Mouse (Mus musculus): ENCODE data around the gene Slc16a9. TPM values are rescaled to one million over a fixed set of nuclear protein-coding genes. Genes with fewer than 3 reads are reported as not detected.

Slc16a9 gene
- polyA plus RNA-seq, 1 experiment from 2014 or later = 3.8 TPM

Other genes with a start within 250 kb of the Slc16a9 start
- 18.6 and 23.0 TPM in 2 replicates for gene Ccdc6, start 148.0 kb upstream of the Slc16a9 start, polyA plus RNA-seq (2015; fragmentation: Nextera tagmentation; extraction: Ambion mirVana)
- 0.94 and 3.6 TPM in 2 replicates for gene Mrln, start 40.4 kb upstream of the Slc16a9 start, polyA plus RNA-seq (2015; fragmentation: Nextera tagmentation; extraction: Ambion mirVana)
- gene Fam13c, start 195.4 kb downstream of the Slc16a9 start, polyA plus RNA-seq (2015; fragmentation: Nextera tagmentation; extraction: Ambion mirVana) = 24.7 and 25.5 TPM in 2 replicates